Mouse (Mus musculus): Measurements from ENCODE around the gene Tgfbr1. TPM values are rescaled to one million over a fixed set of nuclear protein-coding genes. Genes with fewer than 3 reads are reported as not detected.

Tgfbr1 gene
- total and polyA plus RNA-seq, 3 experiments, result 4.3 to 4.5 TPM; not detected in 1

GRCm38 (mm10) chr4:47352061-47352661, 861 bp upstream of the Tgfbr1 start:
- Histone ChIP-seq H3K79me2 (ENCODE audit: control insufficient read depth, insufficient read depth, low read length, poor library complexity) (peaks cover 10% of the 10 kb centered on the region), H3K27ac (ENCODE audit: control insufficient read depth, low read depth, low read length) (no peak overlapping the region), H3K9ac (ENCODE audit: control insufficient read depth, low read depth, low read length, poor library complexity, severe bottlenecking) (peak overlapping the region; percentile 59), H3K4me1 (ENCODE audit: control insufficient read depth in 1 of 2, insufficient read depth in 2 of 2, low read length in 2 of 2) (peaks cover 0 to 5% of the 10 kb centered on the region in 2 experiments; a peak in 2 of 4 replicates), H3K4me3 (ENCODE audit: control insufficient read depth in 1 of 2, insufficient read depth in 1 of 2, low read depth in 2 of 2, low read length in 2 of 2) (peak overlapping the region; percentile 73 to 94), H3K9me3 (replicated peaks; ENCODE audit: insufficient read depth, low read length) (no peaks in the 10 kb centered on the region), H3K27me3 (ENCODE audit: control insufficient read depth in 1 of 2, insufficient read depth in 2 of 2, low read length in 2 of 2) (no peaks in the 10 kb centered on the region), H3K36me3 (ENCODE audit: control insufficient read depth in 1 of 2, insufficient read depth in 2 of 2, low read length in 2 of 2) (peaks cover 0 to 8% of the 10 kb centered on the region in 2 experiments; a peak in 2 of 4 replicates)
- TF ChIP-seq POLR2AphosphoS2 (IDR thresholded peaks at IDR 0.05; ENCODE audit: low read length), result no peak
- 0 out of 2 replicates have a peak, but pooled peaks have one; percentile 22 for TF ChIP-seq TBP (IDR thresholded peaks at IDR 0.05; ENCODE audit: low read depth, low read length)
- DNase-seq (ENCODE audit: low read depth, low spot score), result peak; percentile 62

GRCm38 (mm10) chr4:47353416-47354111, 542 bp downstream of the Tgfbr1 start:
- peaks cover 0 to 11% of the 10 kb centered on the region in 2 experiments; a peak in 2 of 4 replicates for H3K36me3 ChIP-seq (ENCODE audit: control insufficient read depth in 1 of 2, insufficient read depth in 2 of 2, low read length in 2 of 2)
- peak overlapping the region; percentile 98 for H3K9ac ChIP-seq (ENCODE audit: control insufficient read depth, low read depth, low read length, poor library complexity, severe bottlenecking)
- peak; percentile 54 for DNase-seq (ENCODE audit: low read depth, low spot score)
- H3K27me3 ChIP-seq (ENCODE audit: control insufficient read depth in 1 of 2, insufficient read depth in 2 of 2, low read length in 2 of 2), result no peaks in the 10 kb centered on the region
- H3K79me2 ChIP-seq (ENCODE audit: control insufficient read depth, insufficient read depth, low read length, poor library complexity), result peaks cover 12% of the 10 kb centered on the region
- no peaks in the 10 kb centered on the region for H3K9me3 ChIP-seq (replicated peaks; ENCODE audit: insufficient read depth, low read length)
- H3K4me3 ChIP-seq (ENCODE audit: control insufficient read depth in 1 of 2, insufficient read depth in 1 of 2, low read depth in 2 of 2, low read length in 2 of 2), result peak overlapping the region; percentile 46 to 96
- no peak for TF ChIP-seq POLR2A (IDR thresholded peaks at IDR 0.05; ENCODE audit: control insufficient read depth in 1 of 2, insufficient read depth in 1 of 2, low read depth in 1 of 2, low read length in 2 of 2, poor library complexity in 1 of 2)
- TF ChIP-seq MAX (IDR thresholded peaks at IDR 0.05; ENCODE audit: low read length), result 0 out of 2 replicates have a peak, but pooled peaks have one; percentile 33
- H3K4me1 ChIP-seq (ENCODE audit: control insufficient read depth in 1 of 2, insufficient read depth in 2 of 2, low read length in 2 of 2), result peaks cover 0 to 5% of the 10 kb centered on the region in 2 experiments; a peak in 2 of 4 replicates
- H3K27ac ChIP-seq (ENCODE audit: control insufficient read depth, low read depth, low read length), result no peak overlapping the region

- H3K4me3 ChIP-seq (ENCODE audit: control insufficient read depth in 1 of 2, insufficient read depth in 1 of 2, low read depth in 2 of 2, low read length in 2 of 2), result peak overlapping the region; percentile 46 to 96
- H3K27ac ChIP-seq (ENCODE audit: control insufficient read depth, low read depth, low read length), result no peak overlapping the region
- H3K4me1 ChIP-seq (ENCODE audit: control insufficient read depth in 1 of 2, insufficient read depth in 2 of 2, low read length in 2 of 2), result peaks cover under 1 to 5% of the 10 kb centered on the region in 2 experiments; a peak in 3 of 4 replicates
- H3K27me3 ChIP-seq (ENCODE audit: control insufficient read depth in 1 of 2, insufficient read depth in 2 of 2, low read length in 2 of 2), result no peaks in the 10 kb centered on the region
- peaks cover 0 to 17% of the 10 kb centered on the region in 2 experiments; a peak in 2 of 4 replicates for H3K36me3 ChIP-seq (ENCODE audit: control insufficient read depth in 1 of 2, insufficient read depth in 2 of 2, low read length in 2 of 2)
- H3K9ac ChIP-seq (ENCODE audit: control insufficient read depth, low read depth, low read length, poor library complexity, severe bottlenecking), result no peak overlapping the region
- no peaks in the 10 kb centered on the region for H3K9me3 ChIP-seq (replicated peaks; ENCODE audit: insufficient read depth, low read length)
- no peak for DNase-seq (ENCODE audit: low read depth, low spot score)
- TF ChIP-seq TCF12 (IDR thresholded peaks at IDR 0.05; ENCODE audit: low read depth, low read length) (no peak), SIN3A (IDR thresholded peaks at IDR 0.05; ENCODE audit: low read length) (peak; percentile 7; the same call in 1 of the 2 replicates)
- peaks cover 14% of the 10 kb centered on the region for H3K79me2 ChIP-seq (ENCODE audit: control insufficient read depth, insufficient read depth, low read length, poor library complexity)
These were observed 1.3 kb downstream of the Tgfbr1 start for GRCm38 (mm10) chr4:47354304-47354703.

GRCm38 (mm10) chr4:47362662-47363061, 9.6 kb downstream of the Tgfbr1 start:
- Histone ChIP-seq H3K4me3 (ENCODE audit: control insufficient read depth in 1 of 2, insufficient read depth in 1 of 2, low read depth in 2 of 2, low read length in 2 of 2) (no peak overlapping the region), H3K27ac (ENCODE audit: control insufficient read depth, low read depth, low read length) (no peak overlapping the region), H3K9ac (ENCODE audit: control insufficient read depth, low read depth, low read length, poor library complexity, severe bottlenecking) (no peak overlapping the region), H3K36me3 (ENCODE audit: control insufficient read depth in 1 of 2, insufficient read depth in 2 of 2, low read length in 2 of 2) (peaks cover 0 to 30% of the 10 kb centered on the region in 2 experiments; a peak in 2 of 4 replicates), H3K4me1 (ENCODE audit: control insufficient read depth in 1 of 2, insufficient read depth in 2 of 2, low read length in 2 of 2) (peaks cover 4 to 10% of the 10 kb centered on the region in 2 experiments; a peak in 3 of 4 replicates), H3K9me3 (replicated peaks; ENCODE audit: insufficient read depth, low read length) (no peaks in the 10 kb centered on the region), H3K27me3 (ENCODE audit: control insufficient read depth in 1 of 2, insufficient read depth in 2 of 2, low read length in 2 of 2) (no peaks in the 10 kb centered on the region), H3K79me2 (ENCODE audit: control insufficient read depth, insufficient read depth, low read length, poor library complexity) (peaks cover 6% of the 10 kb centered on the region; the same call in 1 of the 2 replicates)
- peak; percentile 49 for DNase-seq (ENCODE audit: low read depth, low spot score)
- TF ChIP-seq NRF1 (IDR thresholded peaks at IDR 0.05; ENCODE audit: insufficient read depth, low read depth, low read length, poor library complexity, severe bottlenecking), result no peak
- no peak for TF ChIP-seq BHLHE40 (IDR thresholded peaks at IDR 0.05; ENCODE audit: borderline replicate concordance, low read depth, low read length)
- 0 out of 2 replicates have a peak, but pooled peaks have one; percentile 6 for TF ChIP-seq ZC3H11A (IDR thresholded peaks at IDR 0.05; ENCODE audit: low read depth, low read length)
- no peak for TF ChIP-seq CHD1 (IDR thresholded peaks at IDR 0.05; ENCODE audit: low read depth, low read length)
- no peak for TF ChIP-seq POLR2AphosphoS5 (IDR thresholded peaks at IDR 0.05; ENCODE audit: borderline replicate concordance, low read depth, low read length)
- TF ChIP-seq SMC3 (IDR thresholded peaks at IDR 0.05; ENCODE audit: low read depth, low read length), result no peak
- no peak for TF ChIP-seq ZMIZ1 (IDR thresholded peaks at IDR 0.05; ENCODE audit: low read depth, low read length)
- TF ChIP-seq ELF1 (IDR thresholded peaks at IDR 0.05; ENCODE audit: low read depth, low read length), result peak; percentile 53; the same call in 1 of the 2 replicates
- TF ChIP-seq POLR2AphosphoS2 (IDR thresholded peaks at IDR 0.05; ENCODE audit: low read length), result no peak
- TF ChIP-seq KAT2A (conservative IDR thresholded peaks at IDR 0.05; ENCODE audit: low read depth, low read length), result no peak
- TF ChIP-seq CHD2 (IDR thresholded peaks at IDR 0.05; ENCODE audit: low read length), result no peak
- peak; percentile 89 for TF ChIP-seq ZNF384 (IDR thresholded peaks at IDR 0.05; ENCODE audit: low read depth, low read length)
- TF ChIP-seq TAL1 (IDR thresholded peaks at IDR 0.05; ENCODE audit: low read length), result no peak

Measured in MEL (cell line).